Mouse (Mus musculus): ENCODE results near the gene Atp6v1g2.
A peak's percentile ranks its signal among the peaks of the same experiment; 100 is the strongest.

Atp6v1g2 gene

GRCm38 (mm10) chr17:35233114-35233980 is at the start of gene Atp6v1g2:
TSS of gene Atp6v1g2 (plus strand) at chr17:35233660.
- DNase-seq (ENCODE audit: low read depth): no peak

DNA sequence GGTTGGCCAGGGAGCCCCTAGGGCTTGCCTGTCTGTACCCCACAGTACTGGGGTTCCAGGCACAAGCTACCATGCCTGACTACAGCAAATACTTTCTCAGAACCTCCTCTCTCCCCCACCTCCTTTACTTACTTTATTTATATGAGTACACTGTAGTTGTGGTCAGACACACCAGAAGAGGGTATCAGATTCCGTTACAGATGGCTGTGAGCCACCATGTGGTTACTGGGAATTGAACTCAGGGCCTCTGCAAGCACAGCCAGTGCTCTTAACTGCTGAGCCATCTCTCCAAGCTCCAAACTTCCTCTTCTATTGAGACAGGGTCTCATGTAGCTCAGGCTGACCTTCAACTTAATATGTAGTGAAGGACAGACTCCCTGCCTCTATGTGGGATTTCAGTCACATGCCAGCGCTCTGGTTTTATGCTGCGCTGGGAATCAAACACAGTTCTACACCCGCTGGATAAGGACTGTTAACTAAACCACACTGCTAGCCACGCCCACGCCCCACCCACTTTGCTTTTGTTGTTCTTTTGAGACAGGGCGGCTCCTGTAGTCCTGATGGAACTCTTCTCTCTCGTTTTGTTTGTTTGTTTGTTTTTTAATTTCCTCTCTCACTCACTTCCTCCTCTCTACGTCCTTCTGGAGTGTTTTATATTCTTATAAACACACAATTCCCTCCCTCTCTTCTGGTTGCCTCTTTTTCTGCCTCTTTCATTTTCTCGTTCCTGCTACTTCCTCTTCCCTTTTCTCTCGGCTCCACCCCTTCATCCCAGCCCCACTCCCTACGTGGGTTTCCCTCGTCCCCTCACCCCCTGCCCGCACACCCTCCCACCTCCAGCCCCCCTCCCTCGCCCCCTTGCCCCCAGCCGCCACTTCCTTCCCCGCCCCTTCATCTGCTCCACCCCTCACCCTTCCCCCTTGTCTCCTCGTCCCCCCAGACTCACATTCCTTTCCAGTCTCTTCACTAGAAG is 47.5 kb upstream of the Atp6v1g2 start:
- peak; percentile 86 for DNase-seq (ENCODE audit: low read depth)

DNA sequence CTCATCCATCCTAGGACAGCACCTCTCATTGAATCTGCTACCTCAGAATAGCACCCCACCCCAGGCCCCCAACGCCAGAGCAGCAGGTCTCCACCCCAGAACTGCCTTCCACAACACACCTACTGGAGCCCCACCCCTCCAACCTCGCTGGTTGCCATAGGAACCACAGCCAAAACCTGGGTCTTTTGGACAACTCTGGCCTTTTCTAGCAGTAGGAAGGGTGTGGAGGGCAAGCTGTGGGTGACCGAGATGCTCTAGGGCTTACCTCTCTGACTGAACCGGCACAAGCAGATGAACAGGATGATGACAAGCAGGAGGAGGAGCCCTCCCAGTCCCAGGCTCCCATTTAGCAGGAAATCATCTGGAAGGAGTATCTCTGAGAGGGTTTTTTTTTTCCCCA is 46.8 kb upstream of the Atp6v1g2 start:
- no peak for DNase-seq (ENCODE audit: low read depth)

- DNase-seq (ENCODE audit: low read depth): no peak
These were observed 46.1 kb upstream of the Atp6v1g2 start for GRCm38 (mm10) chr17:35187345-35187744.

DNA sequence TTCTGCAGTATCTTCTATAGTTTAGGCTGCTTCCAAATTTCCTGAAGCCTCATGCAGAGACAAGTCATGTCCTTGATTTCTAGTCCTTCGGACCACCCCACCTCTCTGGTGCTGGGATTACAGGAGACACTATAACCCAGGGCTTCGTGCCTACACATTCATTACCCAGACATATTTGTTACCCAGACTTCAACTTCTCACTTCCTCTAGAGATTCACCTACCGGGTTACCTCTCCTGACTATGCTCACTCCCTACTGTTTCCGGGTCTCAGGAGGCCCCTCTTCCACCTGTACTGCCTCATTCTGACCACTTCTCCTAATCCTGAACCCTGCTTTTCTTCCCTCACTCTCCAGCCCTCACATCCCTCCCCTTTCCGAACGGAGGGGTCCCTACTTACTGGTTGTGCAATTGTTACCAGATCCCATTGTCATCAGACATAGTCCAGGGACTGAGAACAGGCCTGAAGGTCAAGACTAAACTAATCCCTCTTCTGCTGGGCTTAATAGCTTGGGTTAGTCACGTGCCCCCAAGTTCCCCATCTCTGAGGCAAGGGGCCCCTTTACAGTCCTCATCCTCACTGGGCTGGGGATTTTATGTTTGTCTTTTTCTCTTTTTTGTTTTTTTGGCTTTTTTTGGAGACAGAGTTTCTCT is 45.4 kb upstream of the Atp6v1g2 start, which contains the start of gene Lst1:
TSS of gene Lst1 (minus strand) at position 481 of the 652 bp plus-strand sequence.
- no peak for DNase-seq (ENCODE audit: low read depth)

DNA sequence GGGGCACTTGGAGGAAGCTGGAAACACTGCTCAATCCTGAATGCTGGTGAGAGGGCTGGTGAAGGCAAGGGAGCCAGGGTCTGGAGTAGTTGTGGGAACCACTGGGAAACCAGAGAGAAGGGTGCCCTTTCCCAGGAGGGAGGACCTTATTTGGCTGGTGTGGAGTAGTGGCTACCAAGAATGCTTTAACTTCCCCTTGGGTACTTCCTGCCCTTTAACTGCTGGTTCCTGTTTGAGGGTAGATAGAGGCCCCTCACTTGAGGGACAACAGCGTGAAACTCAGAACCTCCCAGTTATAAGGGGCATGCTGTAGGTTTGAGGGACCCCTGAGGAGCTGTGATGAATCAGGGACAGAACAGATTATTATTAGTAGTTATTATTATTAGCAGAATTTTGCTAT is 44.3 kb upstream of the Atp6v1g2 start:
- no peak for DNase-seq (ENCODE audit: low read depth)

DNA sequence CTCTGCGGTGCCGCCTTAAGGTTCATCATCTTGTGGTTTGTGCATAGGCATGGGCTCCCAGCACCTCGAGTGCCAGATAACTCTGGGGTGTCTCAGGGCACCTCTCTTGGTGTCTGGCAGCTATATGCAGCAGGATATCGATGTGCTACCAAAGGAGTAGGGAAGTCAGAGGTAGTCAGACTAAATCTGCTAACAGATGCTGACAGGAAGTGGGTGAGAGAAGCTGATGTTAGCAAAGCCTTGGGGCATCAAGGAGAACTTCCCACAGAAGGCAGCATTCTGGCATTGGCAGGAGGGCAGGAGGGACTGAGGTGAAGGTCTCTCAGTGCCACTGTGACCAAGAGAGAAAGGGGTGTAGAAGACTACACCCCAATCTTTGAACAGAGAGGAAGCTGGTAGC is 43.4 kb upstream of the Atp6v1g2 start:
- DNase-seq (ENCODE audit: low read depth): no peak

DNA sequence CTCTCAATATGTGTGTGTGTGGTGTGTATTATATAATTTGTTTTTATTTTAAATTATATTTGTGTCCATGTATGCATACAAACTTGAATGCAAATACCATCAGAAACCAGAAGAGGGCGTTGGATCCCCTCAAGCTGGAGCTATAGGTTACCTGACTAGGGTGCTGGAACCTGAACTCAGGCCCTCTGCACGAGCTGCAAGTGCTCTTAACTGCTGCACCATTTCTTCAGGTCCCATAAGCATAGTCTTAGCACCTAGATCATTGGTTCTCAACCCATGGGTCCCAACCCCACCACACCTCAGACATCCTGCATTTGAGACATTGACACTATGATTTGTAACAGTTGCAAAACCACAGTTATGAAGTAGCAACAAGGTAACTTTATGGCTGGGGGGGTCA is 41.7 kb upstream of the Atp6v1g2 start:
- no peak for DNase-seq (ENCODE audit: low read depth)

DNA sequence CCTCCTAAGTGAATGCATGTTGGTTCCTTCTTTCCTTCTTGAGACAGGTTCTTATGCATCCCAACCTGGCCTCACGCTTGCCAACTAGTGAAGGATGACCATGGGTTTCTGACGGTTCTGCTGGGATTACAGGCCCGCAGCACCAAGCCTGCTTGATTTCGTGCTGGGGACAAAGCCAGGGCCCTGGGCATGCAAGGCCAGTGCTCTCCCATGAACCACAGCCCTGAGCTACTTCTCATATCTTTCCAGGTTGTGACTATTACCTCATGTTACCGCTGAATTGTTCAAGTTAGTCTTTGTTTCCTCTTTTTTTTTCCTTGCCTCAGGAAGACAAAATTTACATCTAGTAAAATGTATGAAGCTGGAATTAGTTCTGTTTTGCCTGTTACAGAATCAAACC is 40.5 kb upstream of the Atp6v1g2 start:
- no peak for DNase-seq (ENCODE audit: low read depth)

DNA sequence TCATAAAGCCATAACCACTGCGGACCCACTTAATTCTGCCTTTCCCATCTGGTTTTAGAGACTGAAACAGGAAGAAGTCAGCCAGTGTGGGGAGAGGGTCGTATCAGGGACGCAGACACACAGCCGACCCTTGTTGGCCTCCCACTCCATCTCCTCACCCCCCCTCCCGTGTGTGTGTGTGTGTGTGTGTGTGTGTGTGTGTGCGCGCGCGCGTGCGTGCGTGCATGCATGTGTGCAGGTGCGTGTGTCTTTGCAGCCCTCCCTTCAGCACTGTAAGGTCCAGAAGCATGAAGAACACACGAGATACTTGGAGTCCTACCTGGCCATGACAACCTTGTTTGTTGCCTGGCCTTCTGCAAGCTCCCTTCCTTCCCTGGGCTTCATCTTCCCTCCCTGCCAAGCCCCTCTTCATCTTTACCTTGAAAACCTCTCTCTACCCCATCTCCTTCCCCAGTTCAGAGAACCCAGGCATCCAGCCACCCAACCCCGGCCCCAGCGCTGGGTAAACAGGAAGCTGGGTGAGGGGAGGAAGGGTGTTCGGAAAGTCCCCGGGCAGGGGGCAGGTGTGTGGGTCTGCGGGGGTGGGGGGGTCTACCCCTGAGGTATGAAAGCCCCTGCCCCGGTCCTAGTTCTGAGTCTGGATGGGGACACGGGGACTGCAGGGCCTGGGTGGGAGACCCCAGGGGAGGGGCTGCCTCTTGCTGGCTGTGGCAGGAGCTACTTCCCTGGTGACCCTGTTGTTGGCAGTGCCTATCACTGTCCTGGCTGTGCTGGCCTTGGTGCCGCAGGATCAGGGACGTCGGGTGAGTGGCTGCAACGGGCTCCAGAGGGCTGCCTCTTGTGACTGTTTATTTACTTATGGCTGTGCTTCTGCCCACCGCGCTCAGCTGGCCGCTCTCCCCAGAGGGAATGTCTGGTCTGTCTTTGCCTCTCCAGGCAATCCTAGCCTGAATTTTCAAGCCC is 39.3 kb upstream of the Atp6v1g2 start, which contains the start of gene Ltb:
TSS of gene Ltb (plus strand) at position 559 of the 963 bp plus-strand sequence.
- no peak for DNase-seq (ENCODE audit: low read depth)

DNA sequence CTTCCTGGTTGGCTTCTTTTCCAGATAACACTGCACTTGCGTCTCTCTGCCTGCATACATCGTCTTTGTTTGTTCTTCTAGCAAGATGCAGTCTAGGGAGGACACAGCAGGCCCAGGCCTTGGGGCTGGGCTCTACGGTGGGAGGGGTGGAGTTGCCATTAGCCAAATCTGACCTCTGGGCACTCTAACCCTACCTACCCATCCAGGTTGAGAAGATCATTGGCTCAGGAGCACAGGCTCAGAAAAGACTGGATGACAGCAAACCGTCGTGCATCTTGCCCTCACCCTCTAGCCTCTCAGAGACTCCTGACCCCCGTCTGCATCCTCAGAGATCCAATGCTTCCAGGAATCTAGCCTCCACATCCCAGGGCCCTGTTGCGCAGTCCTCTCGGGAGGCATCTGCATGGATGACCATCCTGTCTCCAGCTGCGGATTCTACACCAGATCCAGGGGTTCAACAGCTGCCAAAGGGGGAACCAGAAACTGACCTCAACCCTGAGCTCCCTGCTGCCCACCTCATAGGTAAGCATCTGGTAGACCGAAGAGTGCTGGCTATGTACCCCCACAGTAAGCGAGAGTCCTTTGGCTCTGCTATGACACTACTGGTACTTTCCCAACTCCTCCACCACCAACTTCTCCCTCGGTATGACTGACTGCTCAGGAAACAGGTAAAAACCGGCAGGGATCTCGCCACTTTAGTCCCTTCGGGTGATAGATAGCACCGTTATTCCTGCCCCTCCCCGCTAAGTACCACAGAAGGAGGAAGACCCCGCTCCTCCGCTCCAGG is 38.4 kb upstream of the Atp6v1g2 start:
- no peak for DNase-seq (ENCODE audit: low read depth)

GRCm38 (mm10) chr17:35195631-35196320 is 37.7 kb upstream of the Atp6v1g2 start:
- peak; percentile 55 for DNase-seq (ENCODE audit: low read depth)

DNA sequence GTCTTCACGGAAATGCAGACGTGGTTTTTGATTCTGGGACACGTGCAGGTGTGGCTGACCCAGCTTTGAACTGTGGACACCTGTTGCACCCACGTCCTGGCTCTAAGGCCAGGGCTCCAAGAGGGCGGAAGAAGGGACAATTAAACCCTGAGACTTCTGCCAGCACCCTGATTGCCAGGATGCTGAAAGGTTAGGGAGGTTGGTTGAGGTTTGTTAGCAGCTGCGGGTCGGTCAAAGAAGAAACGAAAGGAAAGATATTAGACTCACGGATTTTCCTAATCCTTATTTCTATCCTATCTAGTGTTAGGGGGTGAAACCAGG is 37.2 kb upstream of the Atp6v1g2 start:
- DNase-seq (ENCODE audit: low read depth): no peak

DNA sequence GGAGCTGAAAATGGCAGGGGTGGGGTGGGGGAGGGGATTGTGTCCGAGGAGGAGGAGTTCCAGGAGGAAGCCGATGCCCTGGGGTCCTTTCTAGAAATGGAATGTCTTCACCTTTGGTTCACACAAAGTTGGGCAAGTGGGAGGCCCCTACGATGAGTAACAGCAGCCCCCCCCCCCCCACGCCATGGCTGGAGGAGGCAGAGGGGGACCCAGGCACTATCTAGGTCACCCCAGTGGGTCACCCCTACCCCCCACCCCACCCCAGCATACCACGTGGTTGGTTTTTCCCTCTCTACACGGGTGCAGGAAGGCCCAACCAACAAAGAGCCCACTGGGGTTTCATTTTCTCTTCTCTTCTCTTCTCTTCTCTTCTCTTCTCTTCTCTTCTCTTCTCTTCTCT is 36.3 kb upstream of the Atp6v1g2 start:
- DNase-seq (ENCODE audit: low read depth): no peak

DNA sequence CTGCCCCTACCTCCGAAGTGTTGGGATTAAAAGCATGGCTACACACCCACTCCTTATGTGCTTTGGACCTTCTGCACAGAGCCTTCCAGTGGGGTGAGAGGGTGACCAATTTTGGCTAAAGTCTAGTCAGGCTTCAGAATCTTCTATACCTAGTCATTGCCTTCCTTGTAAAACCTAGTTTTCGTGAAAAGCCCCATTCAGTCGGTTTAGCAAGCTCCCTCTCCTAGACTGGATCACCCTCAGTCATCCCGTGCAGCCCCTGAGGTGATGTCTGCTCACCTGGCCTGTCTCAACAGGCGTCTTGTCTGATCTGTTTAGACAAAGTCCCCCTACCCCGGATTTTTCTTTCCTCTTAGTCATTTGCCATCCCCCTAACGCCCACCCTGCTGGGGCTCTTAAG is 35.4 kb upstream of the Atp6v1g2 start:
- DNase-seq (ENCODE audit: low read depth): no peak

DNA sequence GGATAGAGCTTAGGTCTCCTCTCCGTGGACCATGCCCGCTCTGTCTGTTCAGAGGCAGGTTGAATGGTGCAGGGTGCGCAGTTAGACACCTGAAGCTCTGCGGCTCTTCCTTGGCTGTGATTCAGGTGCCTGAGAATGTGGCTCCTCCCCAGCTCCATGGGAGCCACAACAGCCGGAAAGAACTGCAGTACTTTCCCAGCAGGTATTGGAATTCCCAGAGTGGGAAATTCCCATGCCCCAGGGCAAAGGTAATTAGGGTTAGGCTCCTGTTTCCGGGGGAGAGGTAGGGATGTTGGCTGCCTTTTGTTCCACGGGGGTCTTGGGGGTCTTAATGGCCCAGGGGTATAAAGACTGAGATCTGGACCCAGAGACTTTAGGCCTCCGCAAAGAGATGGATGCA is 34.5 kb upstream of the Atp6v1g2 start:
- no peak for DNase-seq (ENCODE audit: low read depth)

DNA sequence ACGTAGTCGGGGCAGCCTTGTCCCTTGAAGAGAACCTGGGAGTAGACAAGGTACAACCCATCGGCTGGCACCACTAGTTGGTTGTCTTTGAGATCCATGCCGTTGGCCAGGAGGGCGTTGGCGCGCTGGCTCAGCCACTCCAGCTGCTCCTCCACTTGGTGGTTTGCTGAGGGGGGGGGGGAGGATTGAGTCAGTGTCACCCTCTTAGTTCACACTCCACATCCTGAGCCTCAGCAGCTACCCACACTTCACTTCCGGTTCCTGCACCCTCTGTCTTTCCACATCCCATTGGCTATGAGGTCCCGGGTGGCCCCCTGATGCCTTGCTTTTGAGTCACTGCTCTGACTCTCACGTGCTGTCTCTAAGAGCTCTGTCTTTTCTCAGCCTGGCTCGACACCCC is 33.1 kb upstream of the Atp6v1g2 start:
- no peak for DNase-seq (ENCODE audit: low read depth)

GRCm38 (mm10) chr17:35201128-35201527 is 32.3 kb upstream of the Atp6v1g2 start:
- no peak for DNase-seq (ENCODE audit: low read depth)

DNA sequence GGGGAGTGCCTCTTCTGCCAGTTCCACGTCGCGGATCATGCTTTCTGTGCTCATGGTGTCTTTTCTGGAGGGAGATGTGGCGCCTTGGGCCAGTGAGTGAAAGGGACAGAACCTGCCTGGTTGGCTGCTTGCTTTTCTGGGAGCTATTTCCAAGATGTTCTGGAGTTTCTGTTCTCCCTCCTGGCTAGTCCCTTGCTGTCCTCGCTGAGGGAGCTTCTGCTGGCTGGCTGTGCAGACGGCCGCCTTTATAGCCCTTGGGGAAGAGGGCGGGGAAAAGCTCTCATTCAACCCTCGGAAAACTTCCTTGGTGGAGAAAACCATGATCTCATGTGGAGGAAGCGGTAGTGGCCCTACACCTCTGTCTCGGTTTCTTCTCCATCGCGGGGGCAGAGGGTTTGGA is 31.7 kb upstream of the Atp6v1g2 start, which contains the start of gene Tnf:
TSS of gene Tnf (minus strand) at position 221 of the 400 bp plus-strand sequence.
- no peak for DNase-seq (ENCODE audit: low read depth)

- no peak for DNase-seq (ENCODE audit: low read depth)
These were observed 31.0 kb upstream of the Atp6v1g2 start for GRCm38 (mm10) chr17:35202442-35202841.
